8 mouse cellular contexts compared by ENCODE assay signal in the genomic region with DNA sequence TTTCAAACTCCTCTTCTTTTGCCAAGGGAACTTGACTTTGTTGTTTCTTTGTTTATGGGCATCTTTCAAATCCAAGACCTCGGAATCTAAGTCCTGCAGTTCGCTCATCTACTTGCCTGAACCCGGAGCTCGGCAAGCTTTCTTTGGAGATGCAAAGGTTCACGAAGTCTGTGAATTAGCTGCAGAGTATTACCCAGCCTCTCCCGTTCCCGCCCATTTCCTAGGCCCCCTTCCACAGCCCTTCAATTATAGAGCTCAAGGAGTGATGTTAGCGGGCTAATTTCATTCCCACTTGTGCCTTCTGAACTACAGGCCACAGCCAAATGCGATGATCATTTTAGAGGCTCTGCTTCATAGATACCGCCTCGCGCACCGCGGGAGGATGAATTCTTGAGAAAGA. TPM values are rescaled to one million over a fixed set of nuclear protein-coding genes. Genes with fewer than 3 reads are reported as not detected.
A peak's percentile ranks its signal among the peaks of the same experiment; 100 is the strongest.
DNase-seq lines count a peak whose midpoint lies in the region; ATAC-seq and TF ChIP-seq lines count a peak whose summit lies in the region.

No protein-coding gene starts in this region.

- peak overlapping the region; percentile 94 for H3K4me3 ChIP-seq in left cerebral cortex, adult 2 months
- peak overlapping the region; percentile 97 for H3K4me3 ChIP-seq in embryonic facial prominence, embryonic 10.5 days
- H3K4me3 ChIP-seq in heart, embryonic 13.5 days = peak overlapping the region; percentile 79
- H3K4me3 ChIP-seq in liver, embryonic 11.5 days (ENCODE audit: low read depth, low read length) = peak overlapping the region; percentile 96
- peak overlapping the region; percentile 53 for H3K4me3 ChIP-seq in small intestine, adult 2 months (ENCODE audit: low read depth, low read length)

- H3K36me3 ChIP-seq in embryonic facial prominence, embryonic 10.5 days (replicated peaks) = peaks cover 9% of the 10 kb centered on the region; the same call in 1 of the 2 replicates
- H3K36me3 ChIP-seq in heart, embryonic 13.5 days = no peaks in the 10 kb centered on the region
- H3K36me3 ChIP-seq in liver, embryonic 11.5 days (ENCODE audit: control insufficient read depth, insufficient read depth, low read length) = no peaks in the 10 kb centered on the region
- no peaks in the 10 kb centered on the region for H3K36me3 ChIP-seq in small intestine, adult 2 months (ENCODE audit: control insufficient read depth, insufficient read depth, low read length)

- H3K4me1 ChIP-seq in embryonic facial prominence, embryonic 10.5 days = peaks cover 40% of the 10 kb centered on the region
- peaks cover 43% of the 10 kb centered on the region for H3K4me1 ChIP-seq in heart, embryonic 13.5 days
- H3K4me1 ChIP-seq in liver, embryonic 11.5 days (replicated peaks; ENCODE audit: control insufficient read depth, insufficient read depth, low read length) = peaks cover 32% of the 10 kb centered on the region
- H3K4me1 ChIP-seq in small intestine, adult 2 months (ENCODE audit: control insufficient read depth, insufficient read depth, insufficient read length, low read length) = peaks cover 17% of the 10 kb centered on the region; the same call in 1 of the 2 replicates

- TF ChIP-seq POLR2A in small intestine, adult 2 months (IDR thresholded peaks at IDR 0.05; ENCODE audit: low read depth, low read length) = no peak

- TF ChIP-seq CTCF in left cerebral cortex, adult 2 months (IDR thresholded peaks at IDR 0.05) = no peak
- no peak for TF ChIP-seq CTCF in small intestine, adult 2 months (IDR thresholded peaks at IDR 0.05; ENCODE audit: extremely low read depth, insufficient read length, insufficient replicate concordance, low read depth, low read length)

- DNase-seq in left cerebral cortex, adult 2 months (ENCODE audit: extremely low spot score in 1 of 2, low spot score in 2 of 2) = no peak
- DNase-seq in left cerebral cortex, adult 8-10 months (ENCODE audit: low spot score in 2 of 2) = no peak
- DNase-seq in embryonic facial prominence, embryonic 10.5 days (ENCODE audit: low spot score) = no peak
- DNase-seq in liver, embryonic 11.5 days (ENCODE audit: low spot score) = no peak
- DNase-seq in right cerebral cortex, adult 18-20 months = no peak

- peak overlapping the region; percentile 72 for H3K9ac ChIP-seq in heart, embryonic 13.5 days
- peak overlapping the region; percentile 54 for H3K9ac ChIP-seq in liver, embryonic 11.5 days (ENCODE audit: low read depth, low read length)

- H3K27ac ChIP-seq in left cerebral cortex, adult 2 months = peak overlapping the region; percentile 36
- peak overlapping the region; percentile 95 for H3K27ac ChIP-seq in embryonic facial prominence, embryonic 10.5 days (replicated peaks)
- H3K27ac ChIP-seq in heart, embryonic 13.5 days (replicated peaks) = peak overlapping the region; percentile 70
- no peak overlapping the region for H3K27ac ChIP-seq in liver, embryonic 11.5 days (ENCODE audit: low read depth, low read length)
- H3K27ac ChIP-seq in small intestine, adult 2 months (ENCODE audit: insufficient read depth, low read depth, low read length) = no peak overlapping the region

- under 1% methylated on average over 14 of the region's 14 CpGs for WGBS in embryonic facial prominence, embryonic 10.5 days
- WGBS in heart, embryonic 13.5 days = 2% methylated on average over 14 of the region's 14 CpGs
- under 1% methylated on average over 14 of the region's 14 CpGs for WGBS in liver, embryonic 11.5 days
- WGBS in small intestine, adult 2 months = under 1% methylated on average over 14 of the region's 14 CpGs

- intact Hi-C loops in left cerebral cortex, adult 2 months (cut with DNase I) = loop anchor here (2.0 to 5.0 kb wide), 4 partner anchors 25 to 83 kb away; partner anchors contain the start of gene Lactb

- H3K27me3 ChIP-seq in embryonic facial prominence, embryonic 10.5 days (replicated peaks; ENCODE audit: low read depth, poor library complexity, severe bottlenecking) = peaks cover 6% of the 10 kb centered on the region; the same call in 1 of the 2 replicates
- H3K27me3 ChIP-seq in heart, embryonic 13.5 days (replicated peaks) = no peaks in the 10 kb centered on the region
- H3K27me3 ChIP-seq in liver, embryonic 11.5 days (replicated peaks; ENCODE audit: control insufficient read depth, insufficient read depth, low read length) = no peaks in the 10 kb centered on the region
- no peaks in the 10 kb centered on the region for H3K27me3 ChIP-seq in small intestine, adult 2 months (ENCODE audit: control insufficient read depth, insufficient read depth, low read length)

- peak overlapping the region; percentile 95 for H3K4me2 ChIP-seq in heart, embryonic 13.5 days
- H3K4me2 ChIP-seq in liver, embryonic 11.5 days = peak overlapping the region; percentile 94

- H3K9me3 ChIP-seq in embryonic facial prominence, embryonic 10.5 days = no peaks in the 10 kb centered on the region
- no peaks in the 10 kb centered on the region for H3K9me3 ChIP-seq in heart, embryonic 13.5 days
- H3K9me3 ChIP-seq in liver, embryonic 11.5 days (ENCODE audit: control insufficient read depth, low read length) = no peaks in the 10 kb centered on the region

- ATAC-seq in heart, embryonic 13.5 days (ENCODE audit: extremely low read depth, insufficient number of reproducible peaks, low FRiP score, low TSS enrichment) = peak; percentile 11; the same call in 1 of the 2 replicates
- no peak for ATAC-seq in liver, embryonic 11.5 days (replicated peaks; ENCODE audit: low FRiP score)
- no peak for ATAC-seq in activated CD4-positive, CD25-positive, alpha-beta regulatory T cell, adult 4 months

RNA-seq across cellular contexts. Expression of gene Rab8b, which starts 0.5 kb away (rescaled TPM):
- 10 to 100 TPM; 30.7 to 32.1 TPM for total RNA-seq in left cerebral cortex, adult 2 months (2021)
- total RNA-seq in left cerebral cortex, adult 8-10 months (2022) = 10 to 100 TPM; 29.6 to 31.7 (median 30.3) TPM
- polyA plus RNA-seq in embryonic facial prominence, embryonic 10.5 days (2016; fragmentation: Nextera tagmentation; extraction: Ambion mirVana) = 21.4 and 23.9 TPM in 2 replicates
- 15.1 and 17.1 TPM in 2 replicates for polyA plus RNA-seq in heart, embryonic 13.5 days (2015; fragmentation: Nextera tagmentation; extraction: Ambion mirVana)
- polyA plus RNA-seq in liver, embryonic 11.5 days (2014; fragmentation: Nextera tagmentation; extraction: Ambion mirVana) = 43.1 and 44.3 TPM in 2 replicates
- 2.7 and 3.0 TPM in 2 replicates for polyA plus RNA-seq in small intestine, adult 2 months (2012; rRNA removed)
- 100 to 1,000 TPM; 157 to 180 TPM for polyA plus RNA-seq in activated CD4-positive, CD25-positive, alpha-beta regulatory T cell, adult 4 months (2017; shearing (Covaris generic))

RNA-seq across cellular contexts. Expression of gene Rps27l, which starts 25.9 kb away (rescaled TPM):
- total RNA-seq in left cerebral cortex, adult 2 months (2021) = 10 to 100 TPM; 34.2 to 39.5 TPM
- 10 to 100 TPM; 32.7 to 44.1 (median 37.2) TPM for total RNA-seq in left cerebral cortex, adult 8-10 months (2022)
- polyA plus RNA-seq in embryonic facial prominence, embryonic 10.5 days (2016; fragmentation: Nextera tagmentation; extraction: Ambion mirVana) = 777 and 806 TPM in 2 replicates
- polyA plus RNA-seq in heart, embryonic 13.5 days (2015; fragmentation: Nextera tagmentation; extraction: Ambion mirVana) = 523 and 569 TPM in 2 replicates
- 1,011 and 1,028 TPM in 2 replicates for polyA plus RNA-seq in liver, embryonic 11.5 days (2014; fragmentation: Nextera tagmentation; extraction: Ambion mirVana)
- 9.6 and 10.2 TPM in 2 replicates for polyA plus RNA-seq in small intestine, adult 2 months (2012; rRNA removed)
- polyA plus RNA-seq in activated CD4-positive, CD25-positive, alpha-beta regulatory T cell, adult 4 months (2017; shearing (Covaris generic)) = 100 to 1,000 TPM; 217 to 295 TPM

RNA-seq across cellular contexts. Expression of gene Lactb, which starts 55.3 kb away (rescaled TPM):
- 10 to 100 TPM; 18.8 to 21.7 TPM for total RNA-seq in left cerebral cortex, adult 2 months (2021)
- 10 to 100 TPM; 16.8 to 18.9 (median 18.3) TPM for total RNA-seq in left cerebral cortex, adult 8-10 months (2022)
- 9.0 and 9.8 TPM in 2 replicates for polyA plus RNA-seq in embryonic facial prominence, embryonic 10.5 days (2016; fragmentation: Nextera tagmentation; extraction: Ambion mirVana)
- polyA plus RNA-seq in heart, embryonic 13.5 days (2015; fragmentation: Nextera tagmentation; extraction: Ambion mirVana) = 6.2 and 7.0 TPM in 2 replicates
- polyA plus RNA-seq in liver, embryonic 11.5 days (2014; fragmentation: Nextera tagmentation; extraction: Ambion mirVana) = 11.6 and 12.7 TPM in 2 replicates
- polyA plus RNA-seq in small intestine, adult 2 months (2012; rRNA removed) = 16.3 and 26.8 TPM in 2 replicates
- polyA plus RNA-seq in activated CD4-positive, CD25-positive, alpha-beta regulatory T cell, adult 4 months (2017; shearing (Covaris generic)) = 1 to 10 TPM; 3.8 to 5.9 TPM

Comparison
In these comparisons a context has a peak if more than half of its experiments do, and no peak if none do; other contexts are left out.
1. H3K27ac ChIP-seq: peak in left cerebral cortex, adult 2 months (single experiment), embryonic facial prominence, embryonic 10.5 days (single experiment) and heart, embryonic 13.5 days (single experiment); none in liver, embryonic 11.5 days (single experiment) and small intestine, adult 2 months (single experiment).
2. RNA of gene Rps27l, which starts 25.9 kb away (polyA plus RNA-seq): 1,011 to 1,028 TPM in liver, embryonic 11.5 days, 777 to 806 TPM in embryonic facial prominence, embryonic 10.5 days, 523 to 569 TPM in heart, embryonic 13.5 days and 217 to 295 TPM in activated CD4-positive, CD25-positive, alpha-beta regulatory T cell, adult 4 months; 9.6 to 10.2 TPM in small intestine, adult 2 months; every median in the first group is over 10 times any median in the second.
3. Peak in every context shown above with its lines, with median percentiles within 50 percentile points of each other: H3K4me3 ChIP-seq.